Mouse (Mus musculus): Measurements from ENCODE around the gene Ddn.

DNA sequence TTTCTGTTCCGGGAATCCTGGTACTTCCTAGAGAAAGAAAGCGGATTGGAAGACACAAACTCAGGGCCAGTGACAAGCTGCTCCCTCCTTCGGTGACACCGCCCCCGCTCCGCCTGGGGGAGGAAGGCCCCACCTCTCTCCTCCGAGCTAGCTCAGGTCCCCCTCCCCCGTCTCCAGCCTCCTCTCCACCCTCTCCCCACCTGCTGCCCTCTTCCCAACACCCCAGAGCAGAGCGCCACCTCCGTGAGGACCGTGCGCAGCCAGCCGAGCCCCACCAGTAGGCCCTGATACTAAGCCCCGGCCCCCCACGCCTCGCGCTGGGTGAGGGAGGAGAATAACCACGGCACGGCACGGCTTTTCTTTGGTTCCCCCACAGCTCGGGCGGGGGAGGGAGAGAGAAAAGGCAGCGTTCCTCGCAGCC is 47.1 kb downstream of the Ddn start:
- TF ChIP-seq CHD2 (IDR thresholded peaks at IDR 0.05; ENCODE audit: low read depth, low read length) (no peak), ZC3H11A (IDR thresholded peaks at IDR 0.05; ENCODE audit: borderline replicate concordance, low read depth, low read length) (no peak)

Data from ES-E14 (cell line).